Mouse (Mus musculus): ENCODE measurements around the gene Ets2. TPM values are rescaled to one million over a fixed set of nuclear protein-coding genes. Genes with fewer than 3 reads are reported as not detected.

Ets2 gene
- total and polyA plus RNA-seq, 3 experiments = 49.4 to 138 (median 74.7) TPM

- peaks cover 37% of the 10 kb centered on the region for H3K36me3 ChIP-seq (replicated peaks)
- TF ChIP-seq GATA1 (IDR thresholded peaks at IDR 0.05; ENCODE audit: borderline replicate concordance, low read length) (no peak), CTCF (IDR thresholded peaks at IDR 0.05; ENCODE audit: low read depth, low read length) (no peak), GATA2 (IDR thresholded peaks at IDR 0.05; ENCODE audit: borderline replicate concordance, low read depth, low read length) (no peak), POLR2AphosphoS5 (IDR thresholded peaks at IDR 0.05; ENCODE audit: insufficient replicate concordance, low read depth, low read length) (no peak), TAL1 (conservative IDR thresholded peaks at IDR 0.05; ENCODE audit: low read depth, low read length) (no peak)
- H3K4me3 ChIP-seq (ENCODE audit: low read depth, low read length) = peak overlapping the region; percentile 93
- DNase-seq (ENCODE audit: low spot score) (peak; percentile 70), ATAC-seq (ENCODE audit: extremely low read depth, insufficient number of reproducible peaks, low FRiP score, poor library complexity, severe bottlenecking) (0 out of 2 replicates have a peak, but pooled peaks have one; percentile 1)
- H3K27me3 ChIP-seq (ENCODE audit: insufficient read depth, low read length) = 0 out of 2 replicates have a peak, but pooled peaks cover 4% of the 10 kb centered on the region
- H3K4me1 ChIP-seq (ENCODE audit: insufficient read depth, low read depth, low read length) = peaks cover 43% of the 10 kb centered on the region
- H3K9me3 ChIP-seq (replicated peaks) = no peaks in the 10 kb centered on the region
Observed at GRCm38 (mm10) chr16:95702562-95703545, 979 bp downstream of the Ets2 start.

GRCm38 (mm10) chr16:95703958-95704357 lies 2.1 kb downstream of the Ets2 start:
- H3K4me3 ChIP-seq (ENCODE audit: low read depth, low read length) = peak overlapping the region; percentile 60
- ATAC-seq (ENCODE audit: extremely low read depth, insufficient number of reproducible peaks, low FRiP score, poor library complexity, severe bottlenecking) = no peak
- no peak for TF ChIP-seq CTCF (IDR thresholded peaks at IDR 0.05; ENCODE audit: low read depth, low read length)
- H3K9me3 ChIP-seq (replicated peaks) = no peaks in the 10 kb centered on the region
- 0 out of 2 replicates have a peak, but pooled peaks cover 3% of the 10 kb centered on the region for H3K27me3 ChIP-seq (ENCODE audit: insufficient read depth, low read length)
- peak; percentile 15 for DNase-seq (ENCODE audit: low spot score)
- peaks cover 47% of the 10 kb centered on the region for H3K4me1 ChIP-seq (ENCODE audit: insufficient read depth, low read depth, low read length)
- H3K36me3 ChIP-seq (replicated peaks) = peaks cover 48% of the 10 kb centered on the region

- peaks cover 47% of the 10 kb centered on the region for H3K4me1 ChIP-seq (ENCODE audit: insufficient read depth, low read depth, low read length)
- no peaks in the 10 kb centered on the region for H3K9me3 ChIP-seq (replicated peaks)
- H3K27me3 ChIP-seq (ENCODE audit: insufficient read depth, low read length) = no peaks in the 10 kb centered on the region
- peak overlapping the region; percentile 60; the same call in 1 of the 2 replicates for H3K4me3 ChIP-seq (ENCODE audit: low read depth, low read length)
- DNase-seq (ENCODE audit: low spot score) (no peak), ATAC-seq (ENCODE audit: extremely low read depth, insufficient number of reproducible peaks, low FRiP score, poor library complexity, severe bottlenecking) (no peak)
- H3K36me3 ChIP-seq (replicated peaks) = peaks cover 56% of the 10 kb centered on the region
- TF ChIP-seq CTCF (IDR thresholded peaks at IDR 0.05; ENCODE audit: low read depth, low read length) (no peak), GATA2 (IDR thresholded peaks at IDR 0.05; ENCODE audit: borderline replicate concordance, low read depth, low read length) (no peak), GATA1 (IDR thresholded peaks at IDR 0.05; ENCODE audit: borderline replicate concordance, low read length) (no peak), POLR2AphosphoS5 (IDR thresholded peaks at IDR 0.05; ENCODE audit: insufficient replicate concordance, low read depth, low read length) (no peak), TAL1 (conservative IDR thresholded peaks at IDR 0.05; ENCODE audit: low read depth, low read length) (no peak)
Observed at GRCm38 (mm10) chr16:95704662-95705330, 2.9 kb downstream of the Ets2 start.

- TF ChIP-seq GATA1 (IDR thresholded peaks at IDR 0.05; ENCODE audit: borderline replicate concordance, low read length) (no peak), CTCF (IDR thresholded peaks at IDR 0.05; ENCODE audit: low read depth, low read length) (no peak), GATA2 (IDR thresholded peaks at IDR 0.05; ENCODE audit: borderline replicate concordance, low read depth, low read length) (no peak), TAL1 (conservative IDR thresholded peaks at IDR 0.05; ENCODE audit: low read depth, low read length) (no peak), POLR2AphosphoS5 (IDR thresholded peaks at IDR 0.05; ENCODE audit: insufficient replicate concordance, low read depth, low read length) (no peak)
- Histone ChIP-seq H3K27me3 (ENCODE audit: insufficient read depth, low read length) (no peaks in the 10 kb centered on the region), H3K4me1 (ENCODE audit: insufficient read depth, low read depth, low read length) (peaks cover 47% of the 10 kb centered on the region), H3K36me3 (replicated peaks) (peaks cover 65% of the 10 kb centered on the region), H3K9me3 (replicated peaks) (no peaks in the 10 kb centered on the region), H3K4me3 (ENCODE audit: low read depth, low read length) (no peak overlapping the region; the same call in 1 of the 2 replicates)
- no peak for DNase-seq (ENCODE audit: low spot score)
- no peak for ATAC-seq (ENCODE audit: extremely low read depth, insufficient number of reproducible peaks, low FRiP score, poor library complexity, severe bottlenecking)
Observed at GRCm38 (mm10) chr16:95705771-95706170, 3.9 kb downstream of the Ets2 start.

GRCm38 (mm10) chr16:95708211-95709004 lies 6.5 kb downstream of the Ets2 start:
- no peak overlapping the region for H3K4me3 ChIP-seq (ENCODE audit: low read depth, low read length)
- ATAC-seq (ENCODE audit: extremely low read depth, insufficient number of reproducible peaks, low FRiP score, poor library complexity, severe bottlenecking) (no peak), DNase-seq (ENCODE audit: low spot score) (no peak)
- no peaks in the 10 kb centered on the region for H3K27me3 ChIP-seq (ENCODE audit: insufficient read depth, low read length)
- TF ChIP-seq POLR2AphosphoS5 (IDR thresholded peaks at IDR 0.05; ENCODE audit: insufficient replicate concordance, low read depth, low read length) = no peak
- TF ChIP-seq GATA2 (IDR thresholded peaks at IDR 0.05; ENCODE audit: borderline replicate concordance, low read depth, low read length) = no peak
- TF ChIP-seq GATA1 (IDR thresholded peaks at IDR 0.05; ENCODE audit: borderline replicate concordance, low read length) = no peak
- TF ChIP-seq TAL1 (conservative IDR thresholded peaks at IDR 0.05; ENCODE audit: low read depth, low read length) = no peak
- no peak for TF ChIP-seq CTCF (IDR thresholded peaks at IDR 0.05; ENCODE audit: low read depth, low read length)
- H3K4me1 ChIP-seq (ENCODE audit: insufficient read depth, low read depth, low read length) = peaks cover 36% of the 10 kb centered on the region
- peaks cover 84% of the 10 kb centered on the region for H3K36me3 ChIP-seq (replicated peaks)
- no peaks in the 10 kb centered on the region for H3K9me3 ChIP-seq (replicated peaks)
